Mouse (Mus musculus) megakaryocyte, embryonic 14.5 days (primary cell): ENCODE measurements around the gene Ntsr2.

Experiments
- FLI1 ChIP-seq: IDR thresholded peaks from 2 replicates; pipeline ENCODE4 v1.6.1; 2012; ENCODE audit warnings: low read length, inconsistent platforms, mixed read lengths
- GATA1 ChIP-seq: IDR thresholded peaks from 3 replicates; pipeline ENCODE4 v1.6.1; 2012; ENCODE audit warnings: mixed read lengths, low read length, inconsistent platforms, borderline replicate concordance

DNA sequence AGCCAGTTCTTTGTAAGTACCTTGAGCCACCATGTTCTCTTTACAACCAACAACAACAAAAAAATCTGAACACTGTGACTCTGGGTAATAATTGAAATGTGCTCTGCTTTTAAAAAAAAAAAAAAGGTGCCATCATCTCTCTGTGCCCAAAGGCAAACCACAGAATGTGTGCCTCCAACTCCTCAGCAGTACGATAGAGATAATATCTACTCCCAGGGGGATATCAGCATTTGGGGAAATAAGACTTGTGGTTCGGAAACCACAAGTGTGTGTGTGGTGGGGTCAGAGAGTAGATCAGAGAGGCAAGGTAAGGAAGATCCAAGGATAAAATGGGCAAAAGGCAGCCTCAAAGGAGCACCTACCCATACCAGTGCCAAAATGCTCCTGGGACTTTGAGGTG is 21.8 kb upstream of the Ntsr2 start:
- TF ChIP-seq GATA1 (no peak), FLI1 (no peak)
